Mouse (Mus musculus) cortical plate, adult 2 months (tissue): Measurements from ENCODE around the gene 3100002H09Rik. TPM values are rescaled to one million over a fixed set of nuclear protein-coding genes. Genes with fewer than 3 reads are reported as not detected.

Experiments
- H3K27ac ChIP-seq: fragments of 200-500 bp; 2 replicates; pipeline ENCODE4 v1.5.1; 2012; ENCODE audit warnings: low read length, control low read depth, inconsistent platforms; ENCODE audit not compliant: insufficient read depth
- H3K4me1 ChIP-seq: fragments of 200-500 bp; 2 replicates; pipeline ENCODE4 v1.6.1; 2011; ENCODE audit warnings: low read length; ENCODE audit not compliant: control insufficient read depth, insufficient read depth
- H3K4me3 ChIP-seq: fragments of 200-500 bp; 2 replicates; pipeline ENCODE4 v1.5.1; 2011; ENCODE audit warnings: mild to moderate bottlenecking, low read length, control low read depth; ENCODE audit not compliant: insufficient read depth
- CTCF ChIP-seq: fragments of 200-500 bp; IDR thresholded peaks from 2 replicates; pipeline ENCODE4 v1.5.1; 2011; ENCODE audit warnings: mild to moderate bottlenecking, control low read depth, low read length; ENCODE audit not compliant: insufficient read depth; ENCODE audit errors: extremely low read depth
- POLR2A ChIP-seq: fragments of 200-500 bp; IDR thresholded peaks from 2 replicates; pipeline ENCODE4 v1.6.1; 2011; ENCODE audit warnings: mild to moderate bottlenecking, low read length, control low read depth; ENCODE audit not compliant: insufficient read depth; ENCODE audit errors: extremely low read depth
- polyA plus RNA-seq: library from polyadenylated mRNA; depleted of rRNA; stranded (reverse); fragments of >200 nt; gene quantifications from 2 replicates; pipeline ENCODE4 v1.2.3, GENCODE M21; 2012; rRNA removed

3100002H09Rik gene
- polyA plus RNA-seq, result 0.25 and 0.44 TPM in 2 replicates

DNA sequence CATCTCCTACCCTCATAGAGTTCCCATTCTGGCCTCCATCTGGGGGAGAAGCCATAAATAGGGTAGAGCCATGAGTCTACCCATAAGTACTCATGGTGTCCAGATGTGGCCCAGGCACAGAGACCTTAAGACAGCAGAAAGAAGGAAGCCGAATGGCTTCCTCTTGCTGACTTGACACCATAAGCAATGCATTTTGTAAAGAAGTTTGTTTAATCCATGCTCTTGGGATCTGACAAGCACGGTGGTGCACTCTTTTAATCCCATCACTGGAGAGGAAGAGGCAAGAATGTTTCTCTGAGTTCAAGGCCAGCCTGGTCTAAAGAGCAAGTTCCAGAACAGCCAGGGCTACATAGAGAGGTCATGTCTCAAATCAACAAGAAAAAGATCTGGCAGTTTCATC lies at the start of gene 3100002H09Rik:
TSS of gene 3100002H09Rik (minus strand) at position 101 of the 400 bp plus-strand sequence.
- no peaks in the 10 kb centered on the region for H3K4me1 ChIP-seq
- no peak within 1 kb of the TSS for H3K27ac ChIP-seq
- no peak within 1 kb of the TSS for H3K4me3 ChIP-seq
- TF ChIP-seq CTCF (no peak), POLR2A (no peak)

GRCm38 (mm10) chr4:124659251-124660217 lies 48.9 kb upstream of the 3100002H09Rik start:
- H3K4me1 ChIP-seq, result no peaks in the 10 kb centered on the region
- H3K27ac ChIP-seq, result no peak overlapping the region
- TF ChIP-seq POLR2A (no peak), CTCF (no peak)
- peak overlapping the region; percentile 42 for H3K4me3 ChIP-seq

DNA sequence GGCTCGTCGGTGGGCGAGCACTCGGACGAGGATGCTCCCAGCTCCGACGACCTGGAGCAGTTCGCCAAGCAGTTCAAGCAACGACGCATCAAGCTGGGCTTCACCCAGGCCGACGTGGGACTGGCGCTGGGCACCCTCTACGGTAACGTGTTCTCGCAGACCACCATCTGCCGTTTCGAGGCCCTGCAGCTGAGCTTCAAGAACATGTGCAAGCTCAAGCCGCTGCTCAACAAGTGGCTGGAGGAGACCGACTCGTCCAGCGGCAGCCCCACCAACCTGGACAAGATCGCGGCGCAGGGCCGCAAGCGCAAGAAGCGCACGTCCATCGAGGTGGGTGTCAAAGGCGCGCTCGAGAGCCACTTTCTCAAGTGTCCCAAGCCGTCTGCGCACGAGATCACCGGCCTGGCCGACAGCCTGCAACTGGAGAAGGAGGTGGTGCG lies 47.8 kb upstream of the 3100002H09Rik start:
- TF ChIP-seq CTCF (no peak), POLR2A (no peak)
- H3K27ac ChIP-seq, result no peak overlapping the region
- no peaks in the 10 kb centered on the region for H3K4me1 ChIP-seq
- peak overlapping the region; percentile 42 for H3K4me3 ChIP-seq

DNA sequence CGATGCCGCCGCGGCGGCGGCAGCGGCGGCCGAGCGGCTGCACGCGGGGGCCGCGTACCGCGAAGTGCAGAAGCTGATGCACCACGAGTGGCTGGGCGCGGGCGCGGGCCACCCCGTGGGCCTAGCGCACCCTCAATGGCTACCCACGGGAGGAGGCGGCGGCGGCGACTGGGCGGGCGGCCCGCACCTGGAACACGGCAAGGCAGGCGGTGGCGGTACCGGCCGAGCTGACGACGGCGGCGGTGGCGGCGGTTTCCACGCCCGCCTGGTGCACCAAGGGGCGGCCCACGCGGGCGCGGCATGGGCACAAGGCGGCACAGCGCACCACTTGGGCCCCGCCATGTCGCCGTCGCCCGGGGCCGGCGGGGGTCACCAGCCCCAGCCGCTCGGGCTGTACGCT lies 47.2 kb upstream of the 3100002H09Rik start:
- H3K4me3 ChIP-seq, result peak overlapping the region; percentile 42; the same call in 1 of the 2 replicates
- H3K27ac ChIP-seq, result peak overlapping the region; percentile 40; the same call in 1 of the 2 replicates
- TF ChIP-seq CTCF, result no peak
- no peak for TF ChIP-seq POLR2A
- no peaks in the 10 kb centered on the region for H3K4me1 ChIP-seq

DNA sequence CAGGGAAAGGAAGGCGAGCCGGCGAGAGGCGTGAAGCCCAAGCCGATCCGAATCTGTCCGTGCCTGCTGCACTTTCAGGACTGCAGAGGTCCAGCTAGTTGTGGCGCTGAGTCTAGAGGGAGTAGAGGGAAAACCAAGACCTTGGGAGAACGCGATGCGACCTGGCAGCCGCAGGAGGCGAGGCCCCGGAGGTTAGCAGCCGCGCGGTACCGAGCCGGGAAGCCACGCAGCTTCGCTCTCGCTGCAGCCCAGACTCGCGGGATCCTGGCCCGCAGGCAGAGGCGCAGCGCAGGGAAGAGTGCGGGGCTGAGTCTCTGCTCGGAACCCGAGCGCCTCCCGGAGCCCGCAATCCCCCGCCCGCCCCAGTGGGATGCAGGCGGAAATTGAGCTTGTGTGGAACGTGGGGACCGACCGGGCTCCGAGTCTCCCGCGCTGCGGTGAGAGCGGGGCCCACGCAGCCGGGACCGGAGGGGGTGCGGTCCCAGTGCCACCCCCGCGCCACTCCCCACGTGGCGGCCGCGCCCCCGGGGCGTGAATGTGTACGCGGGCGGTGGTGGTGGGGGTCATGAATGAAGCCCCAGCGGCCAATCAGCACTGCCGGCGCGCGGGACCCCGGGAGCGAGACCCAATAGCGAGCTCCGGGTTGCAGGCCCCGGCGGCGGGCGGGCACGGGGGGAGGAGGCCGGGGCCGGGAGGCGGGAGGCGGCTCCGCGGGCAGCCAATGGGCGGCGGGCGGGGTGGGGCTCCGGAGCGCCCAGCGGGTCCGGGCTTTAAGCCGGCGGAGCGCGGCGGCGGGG lies 46.4 kb upstream of the 3100002H09Rik start:
- Histone ChIP-seq H3K27ac (no peak overlapping the region), H3K4me1 (no peaks in the 10 kb centered on the region), H3K4me3 (peak overlapping the region; percentile 43)
- no peak for TF ChIP-seq POLR2A
- TF ChIP-seq CTCF, result no peak

- Histone ChIP-seq H3K27ac (peak within 1 kb of the TSS; percentile 40; the same call in 1 of the 2 replicates), H3K4me3 (peak within 1 kb of the TSS; percentile 43), H3K4me1 (no peaks in the 10 kb centered on the region)
- TF ChIP-seq POLR2A (no peak), CTCF (no peak)
Measured at GRCm38 (mm10) chr4:124656518-124656853, 45.9 kb upstream of the 3100002H09Rik start, which contains the start of gene Pou3f1. Gene Pou3f1 (plus strand): TSS chr4:124656807.

- H3K4me3 ChIP-seq, result no peak overlapping the region
- TF ChIP-seq CTCF (no peak), POLR2A (no peak)
- H3K4me1 ChIP-seq, result no peaks in the 10 kb centered on the region
- H3K27ac ChIP-seq, result no peak overlapping the region
Measured at GRCm38 (mm10) chr4:124652886-124653285, 42.3 kb upstream of the 3100002H09Rik start.

- TF ChIP-seq CTCF (no peak), POLR2A (no peak)
- H3K4me1 ChIP-seq, result no peaks in the 10 kb centered on the region
- no peak overlapping the region for H3K4me3 ChIP-seq
- no peak overlapping the region for H3K27ac ChIP-seq
Measured at GRCm38 (mm10) chr4:124647909-124648308, 37.3 kb upstream of the 3100002H09Rik start.

- H3K27ac ChIP-seq, result no peak overlapping the region
- H3K4me3 ChIP-seq, result no peak overlapping the region
- TF ChIP-seq POLR2A (no peak), CTCF (no peak)
- no peaks in the 10 kb centered on the region for H3K4me1 ChIP-seq
Measured at GRCm38 (mm10) chr4:124646591-124646990, 36.0 kb upstream of the 3100002H09Rik start.

GRCm38 (mm10) chr4:124644974-124645433 lies 34.4 kb upstream of the 3100002H09Rik start:
- TF ChIP-seq POLR2A (no peak), CTCF (no peak)
- H3K4me1 ChIP-seq, result no peaks in the 10 kb centered on the region
- no peak overlapping the region for H3K27ac ChIP-seq
- no peak overlapping the region for H3K4me3 ChIP-seq

GRCm38 (mm10) chr4:124643859-124644258 lies 33.3 kb upstream of the 3100002H09Rik start:
- no peak overlapping the region for H3K4me3 ChIP-seq
- no peaks in the 10 kb centered on the region for H3K4me1 ChIP-seq
- no peak for TF ChIP-seq POLR2A
- no peak for TF ChIP-seq CTCF
- no peak overlapping the region for H3K27ac ChIP-seq
